Mouse (Mus musculus) natural killer cell, adult 2 months (primary cell): Measurements from ENCODE around the gene Drd4.

ENCODE experiments used
- DNase-seq, 2 experiments: peaks; one replicate each; pipeline ENCODE4 v3.0.0; 2022; ENCODE audit warnings: low spot score in 2 of 2

The Drd4 gene

GRCm38 (mm10) chr7:141292583-141293388 lies 980 bp downstream of the Drd4 start:
- no peak for DNase-seq

- DNase-seq: peak in 1 of 2 experiments; percentile 35
Observed at GRCm38 (mm10) chr7:141293852-141294471, 2.2 kb downstream of the Drd4 start.

DNA sequence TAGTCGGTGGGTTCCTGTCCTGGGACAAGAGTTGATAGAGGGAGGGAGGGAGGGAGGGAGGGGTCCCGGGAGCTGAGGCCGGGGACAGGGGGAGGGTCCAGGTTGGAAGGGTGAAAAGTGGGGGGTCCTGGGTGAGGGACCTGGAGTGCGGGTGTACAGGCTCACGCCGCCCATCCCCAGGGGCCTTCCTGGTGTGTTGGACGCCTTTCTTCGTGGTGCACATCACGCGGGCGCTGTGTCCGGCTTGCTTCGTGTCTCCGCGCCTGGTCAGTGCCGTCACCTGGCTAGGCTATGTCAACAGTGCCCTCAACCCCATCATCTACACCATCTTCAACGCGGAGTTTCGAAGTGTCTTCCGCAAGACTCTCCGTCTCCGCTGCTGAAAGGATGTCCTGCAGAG lies 2.7 kb downstream of the Drd4 start:
- peak in 1 of 2 experiments; percentile 26 for DNase-seq

DNA sequence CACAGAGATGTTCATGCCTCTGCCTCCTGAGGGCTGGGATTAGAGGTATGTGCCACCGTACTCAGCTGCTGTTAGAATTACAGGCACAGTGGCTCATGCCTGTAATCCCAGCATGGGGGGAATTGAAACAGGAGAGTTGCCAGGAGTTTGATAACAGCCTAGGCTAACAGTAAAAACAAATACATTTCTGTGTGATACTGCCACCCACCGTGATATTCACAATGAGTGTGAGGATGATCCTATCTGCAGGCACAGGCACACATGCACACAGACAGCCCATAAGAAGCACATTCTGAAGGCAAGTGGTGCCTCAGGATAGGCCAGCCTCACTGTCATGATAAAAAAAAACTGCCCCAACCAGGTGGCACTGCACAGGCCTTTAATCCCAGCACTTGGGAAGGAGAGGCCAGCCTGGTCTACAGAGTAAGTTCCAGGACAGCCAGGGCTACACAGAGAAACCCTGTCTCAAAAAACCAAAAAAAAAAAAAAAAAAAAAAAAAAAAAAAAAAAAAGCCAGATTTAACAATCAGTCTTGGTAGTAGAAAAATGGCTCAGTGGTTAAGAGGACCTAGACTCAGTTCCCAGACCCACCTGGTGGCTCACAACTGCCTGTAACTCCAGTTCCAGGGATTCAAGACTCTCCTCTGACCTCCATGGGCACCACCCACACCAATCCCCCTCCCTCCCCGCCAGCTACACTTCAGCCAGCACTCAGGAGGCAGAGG lies 6.3 kb downstream of the Drd4 start:
- DNase-seq: no peak

- no peak for DNase-seq
Observed at GRCm38 (mm10) chr7:141299175-141299574, 7.4 kb downstream of the Drd4 start.

GRCm38 (mm10) chr7:141301386-141301785 lies 9.6 kb downstream of the Drd4 start:
- DNase-seq: no peak

DNA sequence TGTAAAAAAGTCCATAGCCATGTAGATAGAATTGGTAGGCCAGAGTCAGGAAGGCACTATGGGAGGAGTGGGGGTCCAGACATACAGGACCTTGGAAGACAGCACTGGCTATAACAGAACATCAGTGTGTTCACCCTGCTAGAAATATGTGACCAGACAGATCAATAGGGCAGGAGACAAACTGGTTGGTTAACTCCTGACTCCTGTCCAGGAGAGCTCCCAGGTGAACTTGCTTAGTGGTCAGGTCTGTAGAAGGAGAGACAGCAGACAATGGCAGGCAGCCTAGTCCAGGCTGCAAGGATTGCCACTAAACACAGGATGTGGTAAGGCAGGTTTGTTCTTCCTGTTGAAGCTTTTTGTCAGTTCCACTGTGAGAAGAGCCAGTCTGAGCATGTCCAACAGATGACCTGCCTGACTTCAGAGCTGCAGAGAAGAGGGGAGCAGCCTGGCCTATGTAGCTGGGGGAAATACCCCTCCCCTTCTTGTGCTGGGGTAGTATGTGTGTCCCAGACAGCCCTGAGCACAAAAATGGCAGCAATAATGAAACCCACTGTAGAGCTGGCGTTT lies 11.0 kb downstream of the Drd4 start:
- peak; percentile 51 to 72 for DNase-seq

- DNase-seq: no peak
Observed at GRCm38 (mm10) chr7:141304537-141304936, 12.7 kb downstream of the Drd4 start.

DNA sequence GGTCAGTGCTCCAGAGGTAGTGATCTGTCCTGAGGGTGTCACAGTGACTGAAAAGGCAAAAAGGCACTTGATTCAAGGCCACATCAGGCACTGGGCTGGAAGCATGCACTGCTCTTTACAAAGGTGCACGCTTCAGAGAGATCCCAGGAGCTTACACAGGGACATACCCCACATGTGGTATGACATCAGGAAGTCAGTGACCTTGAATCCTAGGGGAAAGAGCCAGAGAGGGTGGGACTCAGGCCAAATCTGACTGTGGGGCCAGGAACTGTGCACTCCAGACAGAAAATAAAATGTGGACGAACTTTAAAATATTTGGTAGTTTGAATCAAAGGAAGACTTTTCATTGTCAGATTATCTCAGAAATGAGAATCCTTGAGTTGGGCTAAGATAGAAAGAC lies 22.6 kb downstream of the Drd4 start:
- no peak for DNase-seq

DNA sequence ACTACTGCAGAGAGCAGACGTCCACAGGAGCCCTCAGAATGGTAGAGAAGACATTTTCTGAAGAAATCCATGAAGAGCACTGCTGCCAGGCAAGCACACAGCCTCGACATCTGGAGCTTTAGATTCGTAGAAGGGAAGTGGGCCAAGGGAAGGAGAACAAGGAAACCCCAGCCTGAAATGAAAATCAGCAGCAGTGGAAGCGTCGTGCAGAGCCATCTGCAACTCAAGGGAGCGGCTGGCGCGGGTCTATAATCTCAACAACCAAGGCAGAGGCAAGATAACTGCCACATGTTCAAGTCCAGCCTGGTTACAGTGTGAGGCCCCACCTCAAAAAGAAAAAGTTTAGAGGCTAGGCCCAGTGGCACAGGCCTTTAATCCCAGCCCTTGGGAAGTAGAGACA lies 23.3 kb downstream of the Drd4 start:
- DNase-seq: no peak

- peak; percentile 57 to 67 for DNase-seq
Observed at GRCm38 (mm10) chr7:141315974-141316373, 24.2 kb downstream of the Drd4 start.

GRCm38 (mm10) chr7:141317619-141318132 lies 25.9 kb downstream of the Drd4 start:
- DNase-seq: no peak

DNA sequence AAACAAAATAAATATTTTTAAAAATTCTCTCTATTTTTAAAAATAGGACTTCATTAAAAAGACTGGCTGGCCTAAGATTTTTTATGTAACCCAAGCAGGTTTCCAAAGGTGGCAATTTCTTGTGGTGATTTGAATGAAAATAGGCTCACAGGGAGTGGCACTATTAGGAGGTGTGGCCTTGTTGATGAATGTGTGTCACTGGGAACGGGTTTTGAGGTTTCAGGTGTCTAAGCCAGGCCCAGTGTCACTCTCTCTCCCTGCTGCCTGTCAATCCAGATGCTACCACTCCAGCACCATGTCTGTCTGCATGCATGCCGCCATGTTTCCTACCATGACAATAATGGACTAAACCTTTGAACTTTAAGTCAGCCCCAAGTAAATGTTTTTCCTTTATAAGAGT lies 27.6 kb downstream of the Drd4 start:
- DNase-seq: no peak

GRCm38 (mm10) chr7:141324686-141325085 lies 32.9 kb downstream of the Drd4 start:
- DNase-seq: no peak

GRCm38 (mm10) chr7:141326546-141327446 lies 35.0 kb downstream of the Drd4 start:
- peak in 1 of 2 experiments; percentile 10 for DNase-seq

DNA sequence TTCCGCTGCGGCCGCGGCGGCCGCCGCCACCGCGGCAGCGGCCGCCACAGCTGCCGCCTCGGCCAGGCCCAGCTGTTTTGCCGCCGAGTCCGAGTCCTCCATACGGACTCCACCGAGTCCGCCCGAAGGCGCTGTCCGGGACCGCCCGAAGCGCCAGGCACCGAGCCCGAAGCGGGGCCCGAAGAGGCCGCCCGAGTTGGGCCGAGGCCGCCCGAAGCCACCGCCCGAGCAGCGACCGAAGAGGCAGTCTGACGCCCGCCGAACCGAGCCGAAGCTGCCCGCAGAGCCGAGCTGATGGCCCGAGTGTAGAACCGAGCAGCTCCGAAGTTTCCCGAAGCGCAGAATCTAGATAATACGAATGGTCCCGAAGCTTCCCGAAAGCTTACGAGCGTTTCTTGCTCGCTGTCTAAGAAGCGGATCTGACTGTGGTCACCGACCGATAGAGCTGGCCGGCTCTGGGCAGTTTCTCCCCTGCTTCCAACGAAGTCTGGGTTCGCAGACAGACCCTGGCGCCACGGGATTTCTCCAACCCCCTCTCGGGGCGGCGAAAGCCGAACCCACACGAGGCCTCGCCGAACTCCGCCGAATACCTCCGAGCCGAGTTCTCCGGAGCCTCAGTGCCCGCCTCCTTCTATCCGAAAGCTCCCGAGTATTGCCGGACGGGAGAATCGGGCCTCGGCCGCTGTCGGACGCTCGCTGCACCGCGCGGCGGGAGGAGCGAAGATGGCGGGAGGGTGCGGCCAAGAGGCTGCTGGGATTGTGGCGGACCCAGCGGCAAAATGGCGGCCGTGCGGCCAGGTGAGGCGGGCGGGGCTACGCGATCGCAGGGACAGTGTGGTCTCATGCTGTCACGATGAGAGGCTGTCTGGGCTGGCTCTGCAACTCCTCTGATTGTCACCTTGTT lies 35.9 kb downstream of the Drd4 start, which contains the start of the genes Deaf1 and Tmem80:
Gene Deaf1, minus strand, starts transcription at position 222 of the 904 bp plus-strand sequence.
Gene Tmem80, plus strand, starts transcription at position 271 of the 904 bp plus-strand sequence.
- DNase-seq: peak; percentile 99

- DNase-seq: no peak
Observed at GRCm38 (mm10) chr7:141328373-141328990, 36.7 kb downstream of the Drd4 start.

DNA sequence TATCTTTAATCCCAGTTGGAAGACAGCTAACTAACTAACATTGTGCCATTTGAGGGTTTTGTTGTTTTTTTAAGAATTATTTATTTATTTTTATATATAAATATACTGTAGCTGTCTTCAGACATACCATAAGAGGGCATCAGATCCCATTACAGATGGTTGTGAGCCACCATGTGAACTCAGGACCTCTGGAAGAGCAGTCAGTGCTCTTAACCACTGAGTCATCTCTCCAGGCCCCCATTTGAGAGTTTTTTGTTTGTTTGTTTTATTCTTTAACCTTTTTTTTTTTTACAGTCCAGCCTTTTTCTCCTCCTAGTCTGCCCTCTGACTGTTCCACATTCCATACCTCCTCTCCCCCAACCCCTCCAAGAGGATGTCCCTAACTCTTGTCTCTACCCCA lies 38.9 kb downstream of the Drd4 start:
- no peak for DNase-seq

GRCm38 (mm10) chr7:141331990-141332389 lies 40.2 kb downstream of the Drd4 start:
- DNase-seq: no peak
